Mouse (Mus musculus) layer of hippocampus, adult 2 months (tissue): ENCODE measurements around the gene Cgn. TPM values are rescaled to one million over a fixed set of nuclear protein-coding genes. Genes with fewer than 3 reads are reported as not detected.

Experiments used
- DNase-seq, 2 experiments: peaks; one replicate each; pipeline ENCODE4 v3.0.0; 2022; ENCODE audit warnings: low spot score in 2 of 2
- H3K27ac ChIP-seq: fragments of 200-600 bp; 2 replicates; pipeline ENCODE4 v1.8.1; 2022
- H3K4me3 ChIP-seq: fragments of 200-600 bp; 2 replicates; pipeline ENCODE4 v1.8.1; 2022; ENCODE audit warnings: mild to moderate bottlenecking
- CTCF ChIP-seq: fragments of 200-600 bp; conservative IDR thresholded peaks from 2 replicates; pipeline ENCODE4 v1.8.1; 2022; ENCODE audit warnings: antibody characterized with exemption, mild to moderate bottlenecking, moderate library complexity
- long read RNA-seq, 2 experiments: library from polyadenylated mRNA; stranded (forward); transcript quantifications; one replicate each; pipeline ENCODE4 v2.0.0; 2021; ENCODE audit warnings: borderline mapping rate in 2 of 2
- total RNA-seq, 2 experiments: library from RNA; stranded (reverse); gene quantifications; 2 replicates each; pipeline ENCODE4 v1.2.3; 2021

Cgn gene
- 1 to 10 TPM; 3.7 TPM for total RNA-seq
- long read RNA-seq, experiment 1, partial matches to known transcripts: 1 of 1 reads
- long read RNA-seq, experiment 1, other reads (novel, unspliced or antisense): 0 of 1 reads
- long read RNA-seq, experiment 2, full-length matches to known transcripts: 1 of 4 reads
- long read RNA-seq, experiment 2, partial matches to known transcripts: 0 of 4 reads
- long read RNA-seq, experiment 2, other reads (novel, unspliced or antisense): 3 of 4 reads

- peak; percentile 90 to 94 for DNase-seq
- Histone ChIP-seq H3K4me3 (peak within 1 kb of the TSS; percentile 68), H3K27ac (peak within 1 kb of the TSS; percentile 81)
- no peak for TF ChIP-seq CTCF
Measured at GRCm38 (mm10) chr3:94786367-94786835, at the start of gene Cgn. Gene Cgn (minus strand): TSS chr3:94786492.

DNA sequence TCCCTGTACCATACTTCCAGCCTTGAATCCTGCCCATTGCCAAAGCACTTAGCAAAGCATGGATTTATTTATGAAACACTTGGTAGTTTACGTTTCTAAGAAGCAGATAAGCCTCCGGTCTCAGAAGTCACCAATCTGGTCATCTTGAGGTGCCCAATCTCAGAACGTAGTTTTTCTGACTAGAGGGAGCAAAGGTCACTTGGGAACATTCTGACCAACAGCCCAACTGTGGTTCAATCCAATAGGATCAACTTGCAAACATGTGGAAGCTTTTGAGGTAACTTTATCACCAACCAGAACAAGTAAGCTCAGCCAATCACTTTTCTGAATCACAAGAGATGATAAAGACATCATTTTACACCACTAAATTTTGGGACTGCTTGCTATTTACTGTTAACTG lies 49.1 kb upstream of the Cgn start:
- H3K4me3 ChIP-seq: no peak overlapping the region
- no peak for DNase-seq
- TF ChIP-seq CTCF: no peak
- H3K27ac ChIP-seq: no peak overlapping the region

DNA sequence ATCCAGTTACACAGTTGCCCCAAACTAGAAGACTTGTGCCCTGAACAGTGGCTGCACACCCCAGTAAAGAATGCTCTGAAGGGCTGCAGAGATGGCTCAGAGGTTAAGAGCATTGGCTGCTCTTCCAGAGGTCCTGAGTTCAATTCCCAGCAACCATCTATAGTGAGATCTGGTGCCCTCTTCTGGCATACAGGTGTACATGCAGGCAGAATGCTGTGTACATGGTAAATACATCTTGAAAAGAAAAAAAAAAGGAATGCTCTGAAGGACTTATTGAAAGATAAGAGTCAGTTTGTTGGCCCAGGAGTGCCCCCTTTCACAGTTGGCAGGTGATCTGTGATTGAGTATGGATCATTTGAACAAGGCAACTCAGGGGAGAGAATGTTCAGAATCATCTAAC lies 47.1 kb upstream of the Cgn start:
- TF ChIP-seq CTCF: peak; percentile 49
- H3K4me3 ChIP-seq: no peak overlapping the region
- H3K27ac ChIP-seq: no peak overlapping the region
- no peak for DNase-seq

- H3K27ac ChIP-seq: no peak overlapping the region
- H3K4me3 ChIP-seq: no peak overlapping the region
- no peak for DNase-seq
- no peak for TF ChIP-seq CTCF
Measured at GRCm38 (mm10) chr3:94832701-94833100, 46.4 kb upstream of the Cgn start.

- Histone ChIP-seq H3K27ac (no peak overlapping the region), H3K4me3 (no peak overlapping the region)
- TF ChIP-seq CTCF: no peak
- no peak for DNase-seq
Measured at GRCm38 (mm10) chr3:94832100-94832499, 45.8 kb upstream of the Cgn start.

- 0 out of 2 replicates have a peak, but pooled peaks have one; percentile 21 for TF ChIP-seq CTCF
- H3K4me3 ChIP-seq: no peak overlapping the region
- no peak for DNase-seq
- H3K27ac ChIP-seq: no peak overlapping the region
Measured at GRCm38 (mm10) chr3:94824110-94824509, 37.8 kb upstream of the Cgn start.

- no peak for TF ChIP-seq CTCF
- H3K27ac ChIP-seq: peak overlapping the region; percentile 68
- DNase-seq: no peak
- peak overlapping the region; percentile 70 for H3K4me3 ChIP-seq
Measured at GRCm38 (mm10) chr3:94822082-94822481, 35.8 kb upstream of the Cgn start.

GRCm38 (mm10) chr3:94821008-94821638 lies 34.8 kb upstream of the Cgn start:
- DNase-seq: no peak
- H3K27ac ChIP-seq: peak overlapping the region; percentile 68
- no peak; the same call in 1 of the 2 replicates for TF ChIP-seq CTCF
- H3K4me3 ChIP-seq: peak overlapping the region; percentile 70

DNA sequence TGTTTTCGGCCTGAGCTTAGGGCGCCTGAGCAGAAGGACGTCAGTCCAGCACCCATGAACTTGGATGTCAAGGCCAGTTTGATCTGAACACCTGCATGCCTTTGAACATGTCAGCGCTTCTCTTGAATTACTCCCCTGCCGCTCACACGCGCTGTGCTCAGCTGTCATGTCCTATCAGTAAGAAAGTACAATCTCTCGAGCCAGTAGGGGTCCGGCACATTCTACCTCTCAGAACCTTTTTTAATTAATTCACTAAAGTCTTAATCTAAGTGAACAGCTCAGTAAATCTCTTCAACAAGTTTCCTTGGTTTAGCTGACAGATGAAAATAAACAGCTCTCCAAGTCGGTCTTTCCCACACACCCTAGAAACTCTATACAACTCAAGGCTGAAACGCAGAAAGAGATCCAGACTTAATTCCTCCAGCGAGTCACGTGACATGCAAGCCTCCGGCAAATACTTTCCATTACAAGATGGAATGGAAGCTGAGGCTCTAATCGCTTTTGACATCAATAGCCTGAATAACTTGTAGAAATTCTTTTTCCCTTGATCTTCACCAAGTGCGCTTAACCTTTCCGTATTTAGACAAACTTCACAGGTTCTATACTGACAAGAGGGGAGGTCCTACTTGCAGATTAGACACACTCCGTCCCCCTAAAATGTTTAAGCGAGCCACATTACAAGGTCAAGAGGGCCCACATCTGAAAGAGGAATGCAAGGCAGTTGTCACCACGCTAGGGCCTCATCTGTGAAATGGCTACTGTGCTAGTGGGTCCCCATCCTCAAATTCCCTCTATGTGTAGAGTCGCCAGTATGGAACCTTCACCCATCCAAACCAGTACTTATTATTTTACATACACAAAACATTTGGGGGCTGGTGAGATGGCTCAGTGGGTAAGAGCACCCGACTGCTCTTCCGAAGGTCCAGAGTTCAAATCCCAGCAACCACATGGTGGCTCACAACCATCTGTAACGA lies 33.4 kb upstream of the Cgn start:
- TF ChIP-seq CTCF: no peak
- Histone ChIP-seq H3K27ac (no peak overlapping the region), H3K4me3 (no peak overlapping the region)
- no peak for DNase-seq

- DNase-seq: no peak
- no peak for TF ChIP-seq CTCF
Measured at GRCm38 (mm10) chr3:94817731-94818130, 31.4 kb upstream of the Cgn start.

DNA sequence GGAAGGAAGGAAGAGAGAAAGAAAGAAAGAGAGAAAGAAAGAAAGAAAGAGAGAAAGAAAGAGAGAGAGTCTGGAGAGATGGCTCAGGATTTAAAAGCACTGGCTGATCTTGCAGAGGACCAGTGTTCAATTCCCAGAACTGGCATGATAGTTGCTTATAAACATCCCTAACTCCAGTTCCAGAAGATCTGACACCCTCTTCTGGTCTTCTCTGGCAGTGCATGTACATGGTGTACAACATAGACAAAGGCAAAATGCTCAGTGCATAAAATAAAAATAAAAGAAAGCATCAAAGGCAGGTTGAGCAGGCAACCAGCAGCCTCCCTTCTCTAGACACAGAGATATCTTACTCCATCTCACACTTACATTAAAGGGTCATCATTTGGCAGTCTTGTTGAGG lies 29.3 kb upstream of the Cgn start:
- no peak overlapping the region for H3K27ac ChIP-seq
- peak; percentile 18 for TF ChIP-seq CTCF
- H3K4me3 ChIP-seq: no peak overlapping the region
- DNase-seq: no peak

More at GRCm38 (mm10) chr3:94817731-94818130, 31.4 kb upstream of the Cgn start:
- no peak overlapping the region for H3K4me3 ChIP-seq
- H3K27ac ChIP-seq: no peak overlapping the region

GRCm38 (mm10) chr3:94814663-94815062 lies 28.4 kb upstream of the Cgn start:
- Histone ChIP-seq H3K27ac (no peak overlapping the region), H3K4me3 (no peak overlapping the region)
- no peak for DNase-seq
- TF ChIP-seq CTCF: no peak

- Histone ChIP-seq H3K4me3 (no peak overlapping the region), H3K27ac (no peak overlapping the region)
- no peak for TF ChIP-seq CTCF
- no peak for DNase-seq
Measured at GRCm38 (mm10) chr3:94814063-94814462, 27.8 kb upstream of the Cgn start.
